Mouse (Mus musculus) small intestine, adult 2 months (tissue): ENCODE measurements around the gene Slc17a9. TPM values are rescaled to one million over a fixed set of nuclear protein-coding genes. Genes with fewer than 3 reads are reported as not detected.

Experiments
- H3K27ac ChIP-seq: fragments of 200-500 bp; 2 replicates; pipeline ENCODE4 v1.5.1; 2012; ENCODE audit warnings: low read depth, low read length, control low read depth, inconsistent platforms; ENCODE audit not compliant: insufficient read depth
- H3K27me3 ChIP-seq: fragments of 200-500 bp; 2 replicates; pipeline ENCODE4 v1.6.1; 2012; ENCODE audit warnings: mild to moderate bottlenecking, moderate library complexity, low read length, inconsistent platforms; ENCODE audit not compliant: control insufficient read depth, insufficient read depth
- H3K36me3 ChIP-seq: fragments of 200-500 bp; 2 replicates; pipeline ENCODE4 v1.6.1; 2012; ENCODE audit warnings: mild to moderate bottlenecking, low read length, control low read depth, inconsistent platforms; ENCODE audit not compliant: control insufficient read depth, insufficient read depth
- H3K4me1 ChIP-seq: fragments of 200-500 bp; 2 replicates; pipeline ENCODE4 v1.6.1; 2012; ENCODE audit warnings: low read length, inconsistent platforms, mixed read lengths; ENCODE audit not compliant: control insufficient read depth, insufficient read depth, insufficient read length
- H3K4me3 ChIP-seq: fragments of 200-500 bp; 2 replicates; pipeline ENCODE4 v1.5.1; 2012; ENCODE audit warnings: low read depth, mild to moderate bottlenecking, control low read depth, inconsistent platforms, low read length, moderate library complexity
- CTCF ChIP-seq: fragments of 200-500 bp; IDR thresholded peaks from 2 replicates; pipeline ENCODE4 v1.5.1; 2012; ENCODE audit warnings: low read depth, mild to moderate bottlenecking, control low read depth, inconsistent platforms, low read length, moderate library complexity, mixed read lengths; ENCODE audit not compliant: insufficient replicate concordance, insufficient read length; ENCODE audit errors: extremely low read depth
- POLR2A ChIP-seq: fragments of 200-500 bp; IDR thresholded peaks from 2 replicates; pipeline ENCODE4 v1.6.1; 2012; ENCODE audit warnings: low read depth, mild to moderate bottlenecking, control low read depth, inconsistent platforms, low read length, moderate library complexity
- WGBS: fragments of 180-500 bp; shearing (Covaris S2); methylation state at CpG from one replicate; pipeline ENCODE4 v1.1.7; 2018; 5-methylcytosine and 5-hydroxymethylcytosine counted together
- polyA plus RNA-seq: library from polyadenylated mRNA; depleted of rRNA; stranded (reverse); fragments of >200 nt; gene quantifications from 2 replicates; pipeline ENCODE4 v1.2.3, GENCODE M21; 2012

Slc17a9 gene
- polyA plus RNA-seq, 1 experiment, result 13.4 TPM

DNA sequence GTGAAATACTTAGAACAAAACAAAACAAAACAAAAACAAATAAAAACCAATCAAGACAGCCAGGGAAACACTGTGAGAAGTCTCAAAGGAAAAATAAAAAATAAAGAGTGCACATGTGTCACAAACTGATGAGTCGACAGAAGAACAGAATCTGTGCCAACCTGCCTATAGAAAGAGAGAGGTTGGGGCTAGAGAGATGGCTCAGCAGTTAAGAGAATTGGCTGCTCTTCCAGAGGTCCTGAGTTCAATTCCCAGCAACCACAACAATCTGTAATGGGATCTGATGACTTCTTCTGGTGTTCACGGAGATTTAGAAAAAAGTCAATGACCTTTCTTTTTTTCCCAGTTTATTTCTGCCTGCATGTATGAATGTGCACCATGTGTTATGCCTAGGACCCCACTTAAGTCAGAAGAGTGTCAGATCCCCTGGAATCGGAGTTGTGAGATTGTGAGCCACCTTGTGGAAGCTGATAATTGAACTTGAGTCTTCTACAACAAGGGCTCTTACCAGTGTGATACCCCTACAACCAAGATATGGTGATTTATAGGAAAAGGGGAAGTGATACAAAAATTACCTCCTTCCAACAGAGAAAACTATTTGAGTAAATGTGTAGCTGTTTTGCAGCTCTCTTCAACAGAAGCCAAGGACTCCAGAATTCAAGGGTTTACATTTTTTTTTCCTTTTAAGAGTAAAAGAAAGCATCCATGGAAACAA is 21.3 kb upstream of the Slc17a9 start:
- no peak overlapping the region for H3K4me3 ChIP-seq
- WGBS, result 65% methylated on average over 3 of the region's 3 CpGs
- no peaks in the 10 kb centered on the region for H3K36me3 ChIP-seq
- TF ChIP-seq CTCF (no peak), POLR2A (no peak)
- no peaks in the 10 kb centered on the region for H3K27me3 ChIP-seq
- peaks cover 25% of the 10 kb centered on the region for H3K4me1 ChIP-seq
- peak overlapping the region; percentile 67 for H3K27ac ChIP-seq

DNA sequence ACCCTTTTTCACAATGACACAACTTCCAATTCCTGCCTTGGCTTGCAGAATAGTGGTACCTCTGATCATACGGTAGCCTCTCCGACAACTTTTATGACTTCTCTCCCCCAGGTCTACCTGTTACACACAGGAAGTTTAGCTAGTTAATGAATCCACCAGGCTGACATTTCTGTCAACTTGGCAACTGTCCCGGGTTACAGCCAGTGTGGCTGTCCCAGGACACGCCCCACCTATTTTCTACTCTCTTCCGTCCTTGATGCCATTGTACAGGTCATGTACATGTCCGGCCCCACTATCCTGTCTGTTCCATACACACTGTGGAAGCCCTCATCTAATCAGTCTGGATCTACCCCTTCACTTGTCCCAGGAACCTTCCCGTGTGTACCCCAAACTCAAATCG is 20.5 kb upstream of the Slc17a9 start:
- Histone ChIP-seq H3K27ac (peak overlapping the region; percentile 67), H3K4me3 (no peak overlapping the region)
- 17% methylated on average over 8 of the region's 8 CpGs for WGBS

DNA sequence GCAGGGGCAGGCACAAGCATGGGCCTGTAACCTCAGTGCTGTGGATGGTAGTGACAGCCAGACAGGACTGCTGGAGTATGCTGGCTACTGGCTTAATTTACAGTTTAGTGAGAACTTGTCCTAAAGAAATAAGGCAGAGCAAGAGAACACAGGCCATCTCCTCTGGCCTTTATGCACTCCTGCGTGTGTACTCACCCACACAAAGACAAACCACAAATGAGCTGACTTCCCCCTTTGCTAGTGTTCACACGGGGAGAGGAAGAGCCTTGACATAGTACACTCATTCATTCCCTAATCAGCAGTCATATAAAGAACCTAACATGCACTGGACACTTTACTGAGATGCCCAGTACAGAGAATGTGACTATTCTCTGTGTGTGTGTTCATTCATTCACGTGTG is 20.0 kb upstream of the Slc17a9 start:
- Histone ChIP-seq H3K27me3 (no peaks in the 10 kb centered on the region), H3K27ac (peak overlapping the region; percentile 67), H3K4me1 (peaks cover 23% of the 10 kb centered on the region), H3K4me3 (no peak overlapping the region), H3K36me3 (no peaks in the 10 kb centered on the region)
- no peak for TF ChIP-seq CTCF
- TF ChIP-seq POLR2A, result no peak
- WGBS, result 26% methylated on average over 3 of the region's 3 CpGs

More for the DNA sequence above, 20.5 kb upstream of the Slc17a9 start:
- H3K36me3 ChIP-seq, result no peaks in the 10 kb centered on the region
- TF ChIP-seq POLR2A (no peak), CTCF (no peak)
- no peaks in the 10 kb centered on the region for H3K27me3 ChIP-seq
- peaks cover 23% of the 10 kb centered on the region for H3K4me1 ChIP-seq

DNA sequence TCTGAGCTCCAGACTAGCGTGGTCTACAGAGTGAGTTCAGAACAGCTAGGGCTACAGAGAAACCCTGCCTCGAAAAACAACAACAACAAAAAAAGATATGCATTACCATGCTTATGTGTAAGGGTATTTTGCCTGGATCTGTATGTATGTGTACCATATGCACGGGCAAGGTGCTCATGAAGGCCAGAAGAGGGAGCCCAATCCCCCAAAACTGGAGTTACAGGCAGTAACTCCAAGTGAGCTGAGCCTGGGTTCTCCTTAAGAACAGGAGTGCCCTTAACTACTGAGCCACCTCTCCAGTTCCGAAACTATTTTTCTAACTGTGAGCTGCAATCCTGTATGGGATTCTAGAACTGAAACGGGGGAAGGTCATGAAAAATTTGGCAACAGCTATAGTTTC is 19.1 kb upstream of the Slc17a9 start:
- Histone ChIP-seq H3K27me3 (no peaks in the 10 kb centered on the region), H3K27ac (no peak overlapping the region), H3K4me1 (peaks cover 23% of the 10 kb centered on the region), H3K4me3 (no peak overlapping the region), H3K36me3 (no peaks in the 10 kb centered on the region)
- WGBS, result 93% methylated on average over 5 of the region's 5 CpGs
- no peak for TF ChIP-seq CTCF
- TF ChIP-seq POLR2A, result no peak

DNA sequence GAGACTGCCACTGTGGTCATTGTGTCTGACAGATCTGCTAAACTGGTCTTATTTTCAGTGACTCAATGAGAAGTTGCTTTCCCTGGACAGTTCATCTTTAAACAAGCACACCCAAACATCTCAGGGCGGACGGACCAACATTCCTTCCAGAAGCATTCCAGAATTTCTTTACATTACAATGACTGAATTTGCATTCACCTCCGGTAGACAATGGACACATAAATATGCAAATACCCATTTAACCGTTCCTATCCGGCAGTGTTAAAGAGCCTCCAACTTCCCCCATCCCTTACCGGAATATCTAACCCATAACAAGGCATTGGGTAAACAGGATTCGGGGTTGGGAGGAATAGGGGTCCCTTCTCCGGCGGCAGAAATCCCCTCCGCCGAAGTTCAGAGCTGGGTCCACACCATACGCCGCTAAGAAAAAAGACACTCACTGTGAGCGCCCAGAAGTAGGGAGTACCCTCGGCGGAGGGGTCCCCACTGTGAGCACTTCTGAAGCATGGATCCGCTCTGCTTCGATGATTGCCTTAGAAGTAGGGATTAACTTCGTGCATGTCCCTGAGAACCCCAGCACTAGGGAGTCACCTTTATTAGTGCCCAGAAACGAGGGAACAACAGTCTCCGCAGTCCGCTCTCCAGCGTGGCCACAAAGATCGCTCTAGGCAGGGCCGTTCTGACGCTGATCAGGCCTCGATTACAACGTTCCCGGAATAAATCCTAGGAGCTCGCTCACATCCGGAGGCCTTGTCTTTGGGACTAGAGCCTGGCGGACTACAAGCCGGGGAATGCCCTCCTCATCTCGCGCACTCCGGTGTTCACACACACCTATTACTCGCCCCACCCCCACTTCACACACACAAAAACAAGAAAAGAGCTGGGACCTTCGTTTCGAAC is 15.8 kb upstream of the Slc17a9 start:
- H3K36me3 ChIP-seq, result peaks cover 4% of the 10 kb centered on the region
- TF ChIP-seq CTCF (no peak), POLR2A (no peak)
- under 1% methylated on average over 39 of the region's 39 CpGs for WGBS
- peak overlapping the region; percentile 90 for H3K4me3 ChIP-seq
- peak overlapping the region; percentile 83 for H3K27ac ChIP-seq
- peaks cover 17% of the 10 kb centered on the region for H3K4me1 ChIP-seq
- H3K27me3 ChIP-seq, result no peaks in the 10 kb centered on the region

DNA sequence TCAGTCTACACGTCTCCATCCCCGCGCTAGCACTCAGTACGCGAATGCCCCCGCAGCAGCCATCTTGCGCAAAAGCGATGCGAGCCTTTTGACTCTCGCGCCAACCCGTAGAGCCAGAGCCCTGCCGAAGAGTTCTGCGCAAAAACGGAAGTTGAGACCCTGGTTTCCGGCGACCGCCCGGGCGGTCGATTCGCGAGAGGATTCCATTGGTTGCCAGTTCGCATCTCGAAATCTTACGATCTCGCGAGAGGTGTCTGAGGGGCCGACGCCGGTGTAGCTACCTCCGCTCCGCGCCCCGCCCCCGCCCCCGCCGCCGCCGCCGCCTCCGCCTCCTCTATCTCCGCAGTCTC is 15.2 kb upstream of the Slc17a9 start, which contains the start of the genes Dido1 and Gid8:
TSS of gene Dido1 (minus strand) at position 77 of the 350 bp plus-strand sequence.
TSS of gene Gid8 (plus strand) at position 195 of the 350 bp plus-strand sequence.
- peaks cover 12% of the 10 kb centered on the region for H3K4me1 ChIP-seq
- TF ChIP-seq POLR2A (peak; percentile 26), CTCF (no peak)
- H3K4me3 ChIP-seq, result peak within 1 kb of the TSS; percentile 93
- peak within 1 kb of the TSS; percentile 89 for H3K27ac ChIP-seq
- no peaks in the 10 kb centered on the region for H3K27me3 ChIP-seq
- H3K36me3 ChIP-seq, result peaks cover 8% of the 10 kb centered on the region
- under 1% methylated on average over 29 of the region's 43 CpGs for WGBS

DNA sequence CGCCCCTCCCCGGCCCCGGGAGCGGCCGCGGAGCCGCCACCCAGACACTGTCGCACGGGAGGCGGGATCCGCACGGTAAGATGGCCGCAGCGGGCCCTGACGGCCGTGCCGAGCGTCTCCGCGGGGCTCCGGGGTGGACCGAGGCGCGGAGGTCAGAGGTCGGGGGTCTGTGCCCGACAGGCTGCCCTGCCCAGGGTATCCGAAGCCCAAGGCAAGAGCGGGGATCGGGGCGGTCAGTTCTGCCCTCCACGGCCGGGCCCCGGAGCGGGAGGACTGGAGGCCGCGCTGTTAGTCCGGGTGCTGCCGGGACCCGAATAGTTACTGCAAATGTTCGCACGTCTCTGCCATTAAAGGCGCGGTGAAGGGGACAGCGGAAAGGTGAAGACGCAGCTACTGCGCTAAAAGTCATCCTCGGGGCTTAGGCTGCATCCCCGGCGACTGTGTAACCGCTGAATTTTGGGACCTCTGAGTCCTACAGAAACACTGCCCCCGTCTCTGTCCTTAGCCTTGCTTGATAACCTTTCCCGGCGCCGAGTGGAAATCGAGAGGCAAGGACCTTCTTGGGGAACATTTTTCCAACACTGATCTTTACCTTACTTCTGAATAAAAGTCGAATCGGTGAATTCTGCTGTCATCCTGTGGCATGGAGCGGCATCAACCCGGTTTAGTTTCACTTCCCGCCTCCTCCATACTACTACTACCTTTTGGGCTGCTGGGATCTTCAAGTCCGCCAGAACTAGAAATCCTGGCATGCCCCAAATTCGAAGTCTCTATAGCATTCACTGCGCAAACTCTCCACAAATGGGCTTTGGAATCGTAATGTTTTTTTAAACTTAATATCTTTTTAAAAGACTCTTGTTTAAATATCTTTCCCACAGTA is 14.5 kb upstream of the Slc17a9 start:
- WGBS, result 1% methylated on average over 63 of the region's 64 CpGs
- H3K27ac ChIP-seq, result peak overlapping the region; percentile 89
- peak overlapping the region; percentile 93 for H3K4me3 ChIP-seq
- no peak for TF ChIP-seq POLR2A
- peak; percentile 8; the same call in 1 of the 2 replicates for TF ChIP-seq CTCF
- H3K27me3 ChIP-seq, result no peaks in the 10 kb centered on the region
- peaks cover 7% of the 10 kb centered on the region for H3K4me1 ChIP-seq
- peaks cover 8% of the 10 kb centered on the region for H3K36me3 ChIP-seq
